Mouse (Mus musculus): ENCODE measurements around the gene Prrt4.
"Not testable (repeated sequence)": the region's sequence is repeated elsewhere in the genome, so short reads cannot be mapped to it uniquely, and the experiment has no call there.

Gene Prrt4

DNA sequence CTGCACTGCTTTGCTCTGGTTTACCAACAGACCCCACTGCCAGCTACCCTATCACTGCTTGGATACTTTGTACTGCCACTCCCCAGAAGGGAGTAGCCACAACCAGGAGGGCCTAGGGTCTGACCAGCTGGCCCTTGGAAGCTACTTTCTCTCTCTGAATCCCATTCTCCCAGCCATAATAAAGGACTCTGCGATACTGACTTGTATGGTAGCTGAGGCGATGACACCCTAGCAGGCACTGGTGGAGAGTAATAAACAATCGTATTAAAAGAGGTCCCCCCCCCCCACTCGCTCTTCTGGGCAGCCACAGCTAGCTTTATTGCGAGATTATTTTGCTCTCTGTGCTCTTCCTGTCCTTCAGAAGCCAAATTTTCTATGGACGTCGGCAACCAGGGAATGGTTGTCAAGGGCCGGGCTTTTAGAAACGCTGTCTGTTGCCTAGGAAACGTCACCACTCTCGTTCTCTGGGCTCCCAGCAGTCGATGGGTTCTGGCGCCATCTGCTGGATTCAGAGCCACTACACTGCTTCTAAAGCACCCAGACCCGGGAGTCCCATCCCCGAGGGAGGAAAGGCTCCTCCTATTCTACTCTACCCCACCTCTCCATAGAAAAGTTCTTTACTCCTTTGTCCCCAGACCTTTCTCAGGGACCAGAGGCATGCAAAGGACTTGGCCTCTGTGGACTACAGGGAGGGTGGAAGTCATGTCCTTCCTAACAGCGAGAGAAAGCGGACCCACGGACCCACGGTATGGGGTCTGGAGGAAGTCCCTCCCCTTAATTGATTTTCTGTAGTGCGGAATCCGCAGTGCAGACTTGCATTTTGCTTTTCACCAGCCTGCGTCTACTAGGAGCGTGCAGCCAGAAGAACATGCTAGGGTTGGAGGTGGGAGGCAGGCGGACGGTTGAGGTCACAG, 19.2 kb upstream of the Prrt4 start:
- DNase-seq = peak; percentile 94

DNA sequence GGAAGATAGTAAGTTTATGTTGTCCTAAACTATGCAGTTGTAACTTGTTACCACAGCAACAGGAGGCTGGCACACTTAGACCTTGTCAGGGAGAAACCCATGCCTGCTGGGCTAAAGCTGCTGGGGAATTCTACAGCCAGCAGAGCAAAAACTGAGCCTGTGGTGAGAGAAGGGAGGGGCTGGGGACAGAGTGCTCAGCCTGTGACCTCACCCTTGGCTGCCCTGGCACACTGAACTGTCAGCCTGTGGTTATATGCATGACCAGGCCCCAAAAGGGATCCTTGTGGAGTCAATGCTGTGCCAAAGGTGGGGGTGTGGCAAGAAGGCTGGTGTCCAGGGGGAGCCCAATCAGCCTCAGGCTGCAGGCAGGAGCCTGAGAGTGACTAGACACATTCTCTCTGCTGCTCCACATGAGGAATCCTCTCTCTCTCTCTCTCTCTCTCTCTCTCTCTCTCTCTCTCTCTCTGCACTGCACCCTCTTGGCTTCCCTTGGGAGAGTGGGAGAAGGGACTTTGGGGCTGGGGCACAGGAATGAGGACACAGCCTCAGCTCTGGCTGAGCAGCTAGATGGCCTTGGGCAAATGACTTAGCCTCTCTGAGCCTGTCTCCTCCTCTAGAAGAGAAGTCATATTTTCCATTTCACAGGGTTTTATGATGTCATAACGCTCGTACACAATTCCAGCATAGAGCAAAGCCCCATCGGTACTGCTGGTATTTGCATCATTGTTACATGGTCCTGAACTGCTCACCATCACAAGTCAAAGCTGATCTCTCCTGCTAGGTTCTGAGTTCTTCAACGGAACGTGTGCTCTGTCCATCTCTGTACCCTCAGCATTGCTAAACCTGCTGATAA, 16.7 kb upstream of the Prrt4 start:
- no peak for DNase-seq

DNA sequence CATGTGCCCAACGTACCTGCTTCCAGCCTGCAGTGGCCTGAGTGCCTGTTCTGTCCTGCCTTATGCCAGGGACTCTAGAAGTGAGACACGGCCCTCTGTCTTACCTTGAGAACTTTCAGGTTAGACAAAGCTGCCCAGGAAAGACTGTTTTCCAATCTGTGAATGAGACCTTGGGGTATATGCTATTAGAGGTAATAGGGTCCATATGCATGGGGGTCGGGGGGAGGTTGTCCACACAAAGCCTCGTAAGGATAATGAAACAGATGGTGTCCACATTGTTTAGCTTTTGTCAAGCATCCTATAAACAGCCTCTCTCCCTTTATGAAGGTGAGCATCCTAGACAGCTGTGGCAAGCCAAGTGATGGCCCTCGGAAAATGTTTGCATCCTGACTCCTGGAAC, 15.8 kb upstream of the Prrt4 start:
- DNase-seq = no peak

DNA sequence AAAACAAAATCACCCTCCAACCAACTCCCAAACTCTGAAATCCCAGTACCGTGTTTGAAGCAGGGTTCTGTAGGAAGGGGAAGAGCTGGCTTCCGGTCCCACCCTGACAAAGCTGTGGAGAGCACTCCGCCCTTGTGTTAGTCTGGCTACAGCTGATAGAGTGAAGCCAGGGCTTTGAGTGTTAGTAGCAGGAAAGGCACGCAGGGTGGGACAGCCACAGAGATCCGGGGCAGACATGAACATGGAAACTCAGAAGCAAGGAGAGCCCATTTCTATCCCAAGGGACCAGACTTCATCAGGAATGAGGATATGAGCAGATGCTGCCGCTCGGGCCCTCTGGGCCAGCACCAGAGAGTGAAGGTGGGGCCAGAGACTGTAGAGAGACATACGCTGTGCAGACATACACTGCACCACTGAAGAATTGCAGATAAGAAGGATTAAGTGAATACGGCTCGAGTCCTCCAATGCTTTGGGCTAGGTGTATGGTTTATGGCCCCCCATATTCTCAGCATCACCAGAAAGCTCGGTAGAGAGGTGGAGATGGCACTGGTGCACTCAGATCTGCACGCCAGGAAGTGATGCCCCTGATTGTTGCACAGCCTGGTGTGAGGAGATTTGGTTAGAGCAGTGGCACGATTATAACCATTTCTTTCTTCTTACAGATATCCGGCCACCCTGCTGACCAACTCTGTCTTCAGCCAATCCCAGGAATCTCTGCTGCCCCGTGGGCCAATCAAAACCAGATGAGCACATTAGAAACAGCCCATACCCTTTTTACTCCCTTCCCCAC, 14.8 kb upstream of the Prrt4 start:
- peak; percentile 51 for DNase-seq

DNA sequence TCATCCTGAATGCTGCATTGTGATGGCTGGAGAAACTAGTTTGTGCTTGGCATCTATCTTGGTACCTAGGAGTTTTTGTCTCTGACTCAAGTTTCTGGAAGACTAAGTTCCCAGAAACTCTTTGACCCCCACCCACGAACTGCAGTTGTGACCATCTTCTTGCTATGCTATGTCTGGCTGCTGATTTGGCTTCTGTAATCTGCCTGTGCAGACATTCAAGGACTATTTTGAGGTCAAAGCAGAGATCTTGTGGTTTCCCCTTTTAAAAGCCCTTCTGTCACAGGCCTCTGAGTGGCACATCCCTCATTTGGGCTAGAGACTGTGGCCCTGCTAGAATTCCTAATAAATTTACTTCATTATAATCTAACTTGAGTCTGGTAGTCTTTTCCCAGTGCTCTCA, 8.6 kb upstream of the Prrt4 start:
- no peak for DNase-seq

DNA sequence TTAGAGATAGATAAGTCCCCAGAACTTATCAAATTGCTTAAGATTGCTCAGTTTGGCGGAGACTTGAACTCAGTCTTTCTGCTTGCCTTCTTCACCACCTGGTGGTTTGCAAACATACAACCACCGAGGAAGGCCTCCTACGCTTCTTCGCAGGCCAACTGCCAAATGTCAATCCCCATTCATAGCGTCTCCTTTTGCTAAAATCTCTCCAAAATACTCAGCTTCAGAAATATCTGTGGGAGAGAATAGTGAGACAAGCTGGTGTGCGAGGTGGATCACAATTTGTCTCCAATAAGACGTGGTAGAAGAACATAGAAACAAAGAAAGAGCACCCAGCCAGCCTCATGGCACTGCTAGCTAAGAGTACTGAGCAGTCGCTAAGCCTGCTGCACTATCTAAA, 459 bp upstream of the Prrt4 start:
- no peak for DNase-seq

DNA sequence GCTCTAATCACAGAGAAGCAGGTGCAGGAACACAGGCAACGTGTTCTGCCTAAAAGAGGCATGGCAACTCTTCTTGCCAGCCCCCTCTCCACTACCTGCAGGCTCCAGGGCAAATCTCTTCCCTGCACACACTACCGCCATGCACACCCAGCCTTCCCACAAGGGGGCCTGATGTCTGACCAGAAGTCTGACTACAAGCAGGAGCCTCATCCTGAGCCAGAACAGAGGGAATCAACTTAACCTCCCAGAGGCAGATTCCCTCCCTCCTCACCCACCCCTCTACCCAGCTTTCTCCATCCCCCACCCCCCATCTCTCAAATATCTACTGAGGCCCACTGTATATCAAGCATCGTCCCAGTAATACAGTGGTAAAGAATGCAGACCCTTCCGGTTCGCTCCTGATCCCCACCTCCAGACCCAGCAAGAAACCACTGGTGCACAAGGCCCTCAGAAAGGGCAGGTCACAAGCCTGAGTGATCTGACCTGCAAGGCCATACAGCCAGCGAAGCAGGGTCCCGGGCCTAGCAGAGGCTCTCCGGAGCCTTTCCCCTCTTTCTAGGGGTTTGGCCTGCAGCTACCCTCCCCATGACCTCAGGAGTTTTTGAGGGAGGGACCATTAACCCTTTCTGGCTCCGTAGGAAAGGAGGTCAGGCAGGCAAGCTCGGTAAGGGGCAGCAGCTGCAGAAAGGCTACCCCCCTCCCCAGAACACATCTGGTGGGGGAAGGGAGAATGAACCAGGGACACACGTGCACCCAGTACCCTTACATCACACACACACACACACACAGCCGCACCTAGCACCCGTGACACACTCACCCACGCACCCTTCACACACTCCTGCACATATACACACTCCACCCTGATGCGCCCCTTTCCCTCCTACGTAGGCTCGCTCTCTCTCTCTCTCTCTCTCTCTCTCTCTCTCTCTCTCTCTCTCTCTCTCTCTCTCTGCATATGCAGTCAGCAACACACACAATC, 1.2 kb downstream of the Prrt4 start:
- DNase-seq = no peak

DNA sequence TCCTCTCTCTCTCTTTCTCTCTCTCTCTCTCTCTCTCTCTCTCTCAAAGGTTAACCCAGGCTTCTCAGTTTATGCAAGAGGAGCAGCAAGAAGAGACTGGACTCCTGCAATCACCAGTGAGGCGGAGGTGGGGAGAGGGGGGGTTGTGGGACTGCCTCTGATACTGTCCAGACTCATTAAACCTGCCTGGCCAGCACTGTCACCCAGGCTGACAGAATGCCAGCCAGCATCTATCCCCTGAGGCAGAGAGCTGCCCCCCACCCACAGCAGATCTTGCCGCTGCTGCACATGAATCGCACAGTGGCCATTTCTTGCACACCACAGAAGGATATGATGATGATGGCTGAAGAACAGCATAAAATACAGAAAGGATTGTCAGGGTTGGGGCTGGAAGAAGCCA, 4.3 kb downstream of the Prrt4 start:
- no peak for DNase-seq

DNA sequence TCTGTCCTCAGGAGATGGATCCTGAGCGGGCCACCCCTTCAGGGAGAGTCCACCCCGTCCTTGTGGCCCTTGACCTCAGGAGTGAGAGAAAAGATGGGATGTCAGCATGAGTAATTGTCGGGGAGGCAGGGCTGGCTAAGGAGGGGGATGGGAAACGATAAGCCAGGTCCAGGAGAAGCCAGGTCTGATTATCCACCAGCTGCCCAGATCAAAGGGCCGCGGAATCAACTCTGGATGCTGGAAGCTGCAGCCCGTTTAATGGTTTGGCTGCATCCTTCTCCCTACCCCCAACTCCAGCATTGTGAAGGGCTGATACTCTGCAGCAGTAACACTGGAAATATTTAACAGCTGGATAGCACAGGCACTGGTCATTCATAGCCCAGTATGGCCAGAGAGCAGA, 5.0 kb downstream of the Prrt4 start:
- DNase-seq = no peak

DNA sequence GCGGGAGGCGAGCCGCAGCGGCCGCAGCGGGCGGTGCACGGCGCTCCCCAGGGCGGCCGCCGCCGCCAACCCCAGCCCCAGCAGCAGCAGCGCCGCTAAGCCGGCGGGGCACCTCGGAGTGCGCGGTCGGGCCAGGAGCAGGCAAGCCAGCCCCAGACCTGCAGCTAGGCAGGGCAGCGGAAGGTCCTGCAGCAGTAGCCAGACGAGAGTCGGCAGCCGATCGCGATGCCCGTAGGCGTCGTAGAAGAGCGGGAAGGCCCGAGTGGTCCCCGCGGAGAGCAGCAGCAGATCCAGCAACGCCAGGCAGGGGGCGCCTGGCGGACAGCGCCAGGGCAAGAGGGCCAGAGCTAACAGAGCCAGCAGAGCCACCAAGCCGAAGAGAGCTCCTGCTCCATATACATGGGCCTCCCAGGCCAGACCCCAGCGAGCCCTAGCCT, 8.4 kb downstream of the Prrt4 start:
- DNase-seq = peak; percentile 83

DNA sequence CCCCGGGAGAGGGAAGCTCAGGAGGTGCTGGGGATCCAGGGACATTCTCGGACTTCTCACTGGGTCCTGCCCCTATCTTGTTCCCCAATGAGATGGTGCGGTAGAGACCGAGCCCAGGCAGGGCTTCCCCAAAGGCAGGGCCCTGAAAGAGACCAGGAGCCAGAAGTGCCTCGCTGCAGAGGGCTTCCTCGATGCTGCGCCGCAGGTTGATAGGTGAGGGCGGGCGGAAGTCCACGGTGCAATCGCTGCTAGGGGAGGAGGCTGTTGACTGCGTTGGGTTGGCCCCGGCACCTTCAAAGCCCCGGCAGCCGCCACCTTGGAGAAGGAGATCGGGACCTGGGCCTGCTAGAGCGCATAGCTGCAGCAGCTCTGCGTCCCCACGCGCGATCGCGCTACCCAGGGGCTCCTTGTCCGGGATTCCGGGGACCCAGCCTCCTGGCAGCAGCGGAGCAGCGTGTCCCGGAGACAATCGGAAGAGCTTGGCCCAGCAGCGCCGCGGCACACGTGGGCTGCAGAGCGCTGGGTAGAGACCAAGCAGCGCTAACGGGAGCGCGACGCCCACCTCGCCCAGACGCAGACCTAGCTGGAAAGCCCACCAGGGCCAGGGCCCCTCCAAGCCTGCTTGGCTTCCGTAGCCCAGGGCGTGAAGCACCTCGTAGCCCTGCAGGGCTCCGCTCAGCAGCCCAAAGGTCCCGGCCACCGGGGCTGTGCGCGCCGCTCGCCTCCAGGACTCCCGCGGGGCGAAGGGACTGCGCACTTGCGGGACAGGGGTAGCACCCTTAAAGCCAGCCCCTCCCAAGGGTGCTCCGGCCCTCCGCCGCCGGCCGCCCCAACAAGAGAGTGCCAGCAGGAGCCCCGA, 9.1 kb downstream of the Prrt4 start:
- DNase-seq = peak; percentile 24

DNA sequence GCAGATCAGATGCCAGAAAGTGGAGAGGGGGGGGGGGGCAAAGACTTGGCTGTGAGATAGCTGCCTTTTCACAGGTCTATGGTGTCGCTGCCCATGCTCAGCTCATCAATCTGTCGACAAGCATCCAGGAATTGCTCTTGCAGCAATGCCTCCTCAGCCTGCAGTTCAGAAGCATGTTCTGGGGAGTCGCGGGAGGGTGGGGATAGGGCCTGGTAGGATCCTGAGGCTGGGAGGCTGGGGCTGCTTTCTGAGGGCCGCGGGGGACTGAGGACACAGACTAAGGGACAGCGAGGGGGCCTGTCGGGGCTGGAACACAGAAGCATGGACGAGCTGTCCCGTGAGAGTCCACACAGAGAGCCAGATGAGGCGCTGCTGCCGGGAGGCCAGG, 9.7 kb downstream of the Prrt4 start:
- DNase-seq = no peak

DNA sequence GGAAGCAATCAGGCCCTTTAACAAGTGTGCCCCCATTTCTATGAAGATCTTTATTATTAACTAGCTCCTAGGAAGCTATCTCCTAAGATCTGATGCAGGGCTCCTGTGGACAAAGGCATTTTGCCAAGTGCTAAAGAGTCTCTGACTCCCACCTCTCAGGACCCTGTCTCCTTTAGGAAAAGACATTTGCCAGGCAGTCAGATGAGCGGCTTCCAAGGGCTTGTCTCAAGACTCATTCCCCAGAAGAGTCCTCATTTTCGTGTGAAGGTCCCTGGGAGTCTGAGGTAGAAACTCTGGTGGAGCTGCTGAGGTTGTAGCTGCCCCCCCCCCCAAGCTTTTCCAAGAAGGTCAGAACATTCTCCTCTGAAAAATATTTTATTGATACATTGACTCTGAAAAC, 10.5 kb downstream of the Prrt4 start:
- DNase-seq = no peak

DNA sequence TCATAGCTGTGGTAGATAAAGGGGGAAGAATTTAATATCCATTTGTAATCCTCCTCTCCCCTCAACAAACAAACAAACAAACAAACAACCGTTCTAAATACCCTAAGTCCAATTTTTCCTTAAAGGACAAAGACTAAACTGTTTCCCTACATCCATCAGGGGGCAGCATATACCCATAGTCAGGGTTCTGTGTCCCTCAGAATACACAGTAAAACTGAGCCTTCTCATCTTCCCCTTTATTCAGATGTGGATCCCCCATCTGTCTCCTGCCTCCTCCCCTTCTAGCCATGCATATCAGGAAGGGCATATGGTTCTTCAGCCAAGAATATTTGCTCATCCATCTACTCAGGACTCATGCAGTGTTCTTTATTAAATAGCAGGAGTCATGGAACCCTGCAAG, 13.2 kb downstream of the Prrt4 start:
- peak; percentile 57 for DNase-seq

DNA sequence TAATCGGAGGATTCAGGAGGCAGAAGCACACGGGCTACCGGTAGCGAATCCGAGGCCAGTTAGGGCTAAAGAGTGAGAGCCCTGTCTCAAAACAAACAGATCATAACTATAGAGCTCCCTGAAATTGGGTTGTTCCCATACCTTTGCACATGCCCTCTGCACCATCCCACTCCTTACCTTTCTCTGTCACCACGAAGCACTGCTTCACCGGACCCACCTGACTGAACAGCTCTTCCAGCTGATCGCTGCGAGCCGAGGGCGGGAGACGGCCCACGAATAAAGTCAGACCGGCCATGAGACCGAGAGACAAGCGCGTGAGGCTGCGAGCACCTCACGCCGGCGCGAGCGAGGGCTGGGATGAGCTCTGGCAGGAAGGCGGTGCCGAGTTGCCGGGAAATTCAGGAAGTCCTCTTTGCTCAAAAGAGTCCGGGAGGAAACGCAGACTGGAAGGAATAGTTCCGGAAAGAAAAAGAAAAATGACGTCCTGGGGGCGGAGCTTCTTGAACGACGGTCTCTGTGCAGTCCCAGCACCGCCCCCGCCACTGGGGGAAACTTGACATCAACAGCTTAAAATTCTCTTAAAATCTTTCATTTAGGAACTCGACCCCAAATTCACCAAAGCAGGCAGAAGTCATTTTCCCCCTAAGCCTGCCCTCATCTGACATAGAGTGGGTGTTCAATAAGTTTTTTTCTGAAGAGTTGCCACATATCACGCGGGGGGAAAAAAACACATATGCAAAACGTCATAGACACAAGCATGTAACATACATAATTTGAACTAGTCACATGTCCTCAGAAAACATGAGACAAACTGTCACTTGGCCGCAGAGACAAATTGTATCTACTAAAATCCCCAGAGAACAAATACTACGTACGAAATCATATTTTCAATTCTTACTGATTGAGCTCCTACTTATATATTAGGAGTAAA, 14.8 kb downstream of the Prrt4 start, which contains the start of gene Rbm28:
Gene Rbm28 (minus strand): TSS at position 693 of the 931 bp plus-strand sequence.
- DNase-seq = peak; percentile 89

DNA sequence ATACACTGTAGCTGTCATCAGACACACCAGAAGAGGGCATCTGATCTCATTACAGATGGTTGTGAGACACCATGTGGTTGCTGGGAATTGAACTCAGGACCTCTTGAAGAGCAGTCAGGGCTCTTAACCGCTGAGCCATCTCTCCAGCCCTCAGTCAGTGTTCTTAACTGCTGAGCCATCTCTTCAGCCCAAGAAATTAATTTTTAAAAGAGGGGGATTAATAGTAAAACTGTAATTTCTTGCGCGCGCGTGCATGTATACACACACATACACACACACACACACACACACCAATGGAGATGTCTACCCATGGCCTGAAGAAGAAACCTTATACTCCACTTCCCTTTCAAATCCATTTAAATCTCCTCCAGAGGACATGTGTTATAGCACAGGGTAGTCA, 18.1 kb downstream of the Prrt4 start:
- DNase-seq = not testable (repeated sequence)

DNA sequence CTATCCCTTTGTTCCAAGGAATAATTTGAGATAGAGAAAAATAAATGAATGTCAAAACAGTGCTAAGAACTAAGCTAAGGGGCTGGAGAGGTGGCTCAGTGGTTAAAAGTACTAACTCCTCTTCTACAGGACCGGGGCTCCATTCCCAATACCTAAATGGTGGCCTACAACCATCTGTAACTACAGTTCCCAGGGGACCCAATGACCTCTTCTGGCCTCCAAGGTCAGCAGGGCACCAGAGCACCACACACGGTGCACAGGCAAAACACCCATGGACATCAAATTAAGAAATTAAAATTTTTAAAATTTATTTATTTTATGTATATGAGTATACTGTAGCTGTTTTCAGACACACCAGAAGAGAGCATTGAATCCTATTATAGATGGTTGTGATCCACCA, 18.6 kb downstream of the Prrt4 start:
- no peak for DNase-seq

DNA sequence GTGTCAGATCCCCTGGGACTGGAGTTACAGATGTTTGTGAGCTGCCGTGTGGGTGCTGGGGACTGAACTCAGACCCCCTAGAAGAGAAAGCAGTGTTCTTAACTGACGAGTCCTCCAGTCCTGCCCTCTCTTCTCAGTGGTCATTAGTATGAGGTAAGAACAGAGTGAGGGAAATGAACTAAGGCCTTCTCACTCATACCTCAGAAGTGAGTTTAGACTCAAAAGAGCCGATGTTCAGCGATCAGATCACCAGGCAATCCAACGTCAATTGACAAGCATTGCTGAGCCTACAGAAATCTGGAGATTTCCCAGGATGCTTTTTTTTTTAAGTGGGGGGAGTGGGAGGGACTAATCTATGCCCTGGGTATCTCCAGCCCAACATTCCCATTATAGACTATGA, 23.1 kb downstream of the Prrt4 start:
- no peak for DNase-seq

DNA sequence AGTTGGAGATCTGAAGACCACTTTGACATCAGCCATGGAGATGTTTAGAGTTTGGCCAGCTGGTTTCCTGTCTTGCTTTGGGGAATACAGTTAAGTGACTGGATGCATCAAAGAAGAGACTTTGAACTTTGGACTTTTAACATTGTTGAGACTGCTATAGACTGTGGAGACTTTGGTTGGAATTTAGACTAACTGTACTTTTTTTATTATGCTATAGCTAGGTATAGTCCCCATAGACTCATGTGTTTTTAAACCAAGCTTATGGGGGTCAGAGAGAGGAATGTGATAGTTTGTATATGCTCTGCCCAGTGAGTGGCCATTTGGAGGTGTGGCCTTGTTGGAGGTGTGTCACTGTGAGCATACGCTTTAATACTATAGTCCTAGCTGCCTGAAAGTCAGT, 29.4 kb downstream of the Prrt4 start:
- no peak for DNase-seq
